Mouse (Mus musculus): ENCODE results near the gene Pdcd11.

The Pdcd11 gene

DNA sequence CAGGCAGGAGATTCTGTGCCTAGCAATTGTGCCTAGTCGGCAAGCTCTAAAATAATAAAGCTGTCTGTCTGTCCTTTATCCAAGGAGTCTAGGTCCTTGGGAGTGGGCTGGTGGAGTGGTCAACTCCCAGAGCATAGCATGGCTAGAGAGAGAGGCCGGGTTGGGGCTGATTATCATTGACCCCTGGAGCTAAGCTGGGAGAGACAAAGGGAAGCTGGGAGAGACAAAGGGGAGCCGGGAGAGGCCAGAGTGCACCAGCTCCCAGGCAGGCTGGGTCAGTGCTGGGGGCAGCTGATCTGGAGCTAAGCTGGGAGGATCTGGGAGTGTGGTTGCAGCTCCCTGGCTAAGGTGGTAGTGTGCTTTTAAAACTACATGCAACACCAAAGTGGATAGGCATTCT, 76.2 kb downstream of the Pdcd11 start:
- in situ Hi-C loops (cut with MboI, MseI) = loop anchor here (5.0 kb wide), 1 partner anchor 44 kb away; no protein-coding TSS in a partner anchor

DNA sequence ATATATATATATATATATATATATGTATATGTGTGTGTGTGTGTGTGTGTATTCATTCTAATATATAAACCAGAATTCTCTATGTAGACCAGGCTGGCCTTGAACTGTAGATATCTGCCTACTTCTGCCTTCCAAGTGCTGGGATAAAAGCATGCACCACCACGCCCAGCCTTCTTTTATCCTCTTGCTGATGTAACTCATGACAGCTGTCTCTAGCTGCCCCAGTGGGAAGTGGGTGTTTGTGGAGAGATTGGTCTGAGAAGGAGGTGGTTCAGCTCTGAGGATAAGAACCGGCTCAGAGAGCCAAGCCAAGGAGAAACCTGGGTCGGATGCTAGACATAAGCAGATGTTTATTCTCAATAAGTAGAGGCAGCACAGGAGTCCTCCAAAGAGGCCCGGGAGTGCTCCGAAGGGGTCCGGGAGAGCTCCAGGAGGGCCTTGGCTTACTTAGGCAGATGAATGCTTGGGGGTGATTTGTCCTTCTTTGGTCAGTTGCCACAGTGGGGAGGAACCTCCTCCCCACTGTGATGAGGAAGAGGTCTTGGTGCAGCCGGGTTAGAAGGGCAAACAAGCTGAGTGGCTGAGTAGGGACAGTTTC, 77.1 kb downstream of the Pdcd11 start:
- in situ Hi-C loops (cut with MboI, MseI) = loop anchor here (5.0 kb wide), 1 partner anchor 45 kb away; no protein-coding TSS in a partner anchor

DNA sequence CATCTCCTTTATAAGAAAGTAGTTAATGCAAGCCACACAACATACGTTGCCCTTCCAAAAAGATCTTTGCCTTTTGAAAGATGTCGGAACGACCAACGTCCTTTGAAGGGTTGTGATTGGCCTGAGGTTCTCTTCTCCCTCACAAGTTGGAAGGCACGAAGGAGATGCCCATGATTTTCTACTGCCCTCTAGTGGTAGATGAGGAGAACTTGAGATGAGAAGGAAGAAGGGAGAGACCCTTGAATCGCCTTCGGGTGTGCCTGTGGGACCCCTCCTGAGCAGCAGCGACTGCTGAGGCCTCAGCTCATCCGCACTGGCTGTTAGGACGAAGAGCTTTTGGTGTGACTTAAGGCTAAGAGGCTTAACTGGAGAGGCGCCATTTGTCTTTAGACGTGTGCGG, 77.7 kb downstream of the Pdcd11 start:
- in situ Hi-C loops (cut with MboI, MseI) = loop anchor here (5.0 kb wide), 1 partner anchor 46 kb away; no protein-coding TSS in a partner anchor

DNA sequence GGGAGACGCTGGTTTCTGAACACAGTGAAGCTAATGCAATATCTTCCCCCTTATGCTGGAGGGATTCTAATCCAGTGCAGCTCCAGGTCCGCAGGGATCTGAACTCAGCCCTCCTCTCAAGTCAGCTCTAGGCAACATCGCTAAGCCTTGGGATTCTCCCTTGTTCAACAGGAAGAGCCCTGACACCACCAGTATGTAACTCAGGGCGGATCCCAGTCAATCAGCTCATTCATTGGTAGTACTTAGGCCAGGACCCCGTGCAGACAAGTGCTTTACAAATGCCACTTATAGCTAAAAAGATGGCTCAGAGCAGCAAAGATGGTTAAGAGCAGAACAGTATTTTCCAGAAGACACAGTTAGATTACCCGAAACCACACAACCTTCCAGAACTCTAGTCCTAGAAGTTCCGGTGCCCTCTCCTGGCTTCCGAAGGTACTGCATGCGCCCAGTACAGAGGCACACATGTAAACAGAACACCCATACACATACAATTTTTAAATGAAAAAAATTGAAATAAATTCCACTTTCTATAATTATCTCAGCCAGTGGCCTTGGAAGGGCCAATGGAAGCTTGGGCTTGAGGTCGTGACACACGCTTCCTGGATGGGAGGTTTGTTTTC, 78.3 kb downstream of the Pdcd11 start:
- in situ Hi-C loops (cut with MboI, MseI) = loop anchor here (5.0 kb wide), 1 partner anchor 47 kb away; no protein-coding TSS in a partner anchor

DNA sequence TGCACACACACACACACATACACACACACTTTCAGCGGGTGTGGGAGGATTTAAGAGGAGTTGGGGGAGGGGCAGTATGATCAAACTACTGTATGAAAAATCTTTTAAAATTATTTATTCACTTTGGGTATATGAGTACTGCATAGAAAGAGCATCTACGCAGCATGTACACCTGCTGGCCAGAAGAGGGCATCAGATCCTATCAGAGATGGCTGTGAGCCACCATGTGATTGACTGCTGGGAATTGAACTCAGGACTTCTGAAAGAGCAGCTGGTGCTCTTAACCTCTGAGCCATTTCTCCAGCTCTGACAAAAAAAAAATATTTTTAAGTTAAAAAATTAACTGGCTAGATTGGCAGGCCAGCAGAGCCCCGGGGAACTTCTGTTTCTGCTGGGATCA, 83.9 kb downstream of the Pdcd11 start:
- in situ Hi-C loops (cut with MboI, MseI) = no loop called here

DNA sequence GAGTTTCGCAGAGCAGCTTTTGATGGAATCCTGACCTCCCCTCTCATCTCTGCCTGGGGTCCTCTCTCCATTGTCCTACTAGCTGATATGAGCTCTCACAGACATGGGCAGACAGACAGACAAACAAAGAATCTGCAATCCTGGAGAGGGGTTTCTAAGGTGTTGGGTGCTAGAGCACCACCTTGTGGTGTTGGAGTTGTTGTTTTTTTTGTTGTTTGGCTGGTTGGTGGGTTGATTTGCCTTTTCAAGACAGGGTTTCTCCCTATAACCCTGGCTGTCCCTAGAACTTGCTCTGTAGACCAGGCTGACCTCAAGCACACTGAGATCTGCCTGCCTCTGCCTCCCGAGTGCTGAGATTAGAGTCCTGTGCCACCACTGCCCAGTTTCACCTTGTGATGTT, 84.9 kb downstream of the Pdcd11 start:
- in situ Hi-C loops (cut with MboI, MseI) = no loop called here

DNA sequence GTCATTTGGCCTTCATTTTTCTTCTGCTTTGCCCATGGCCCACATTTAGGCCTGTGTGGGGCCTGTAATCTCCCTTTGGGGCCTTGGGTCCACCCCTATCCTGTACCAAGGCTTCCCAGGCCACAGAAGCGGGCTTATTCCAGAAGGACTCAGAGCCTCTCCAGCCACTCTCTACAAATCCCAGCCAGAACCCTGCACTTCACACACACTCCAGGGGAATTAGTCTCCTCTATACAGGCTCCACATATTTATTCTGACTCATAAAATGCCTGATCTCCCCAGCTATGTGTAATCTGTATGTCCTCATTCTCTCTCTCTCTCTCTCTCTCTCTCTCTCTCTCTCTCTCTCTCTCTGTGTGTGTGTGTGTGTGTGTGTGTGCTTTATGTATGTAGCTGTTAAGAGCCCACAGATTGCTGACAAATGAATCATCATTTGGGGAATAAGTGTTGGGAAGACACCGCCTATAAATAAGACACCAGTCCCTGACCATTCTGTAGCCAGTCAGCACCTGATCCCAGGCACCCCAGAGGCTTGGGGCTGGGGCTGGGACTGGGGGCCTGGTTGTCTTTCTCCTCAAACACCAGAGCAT, 86.4 kb downstream of the Pdcd11 start:
- in situ Hi-C loops (cut with MboI, MseI) = no loop called here

DNA sequence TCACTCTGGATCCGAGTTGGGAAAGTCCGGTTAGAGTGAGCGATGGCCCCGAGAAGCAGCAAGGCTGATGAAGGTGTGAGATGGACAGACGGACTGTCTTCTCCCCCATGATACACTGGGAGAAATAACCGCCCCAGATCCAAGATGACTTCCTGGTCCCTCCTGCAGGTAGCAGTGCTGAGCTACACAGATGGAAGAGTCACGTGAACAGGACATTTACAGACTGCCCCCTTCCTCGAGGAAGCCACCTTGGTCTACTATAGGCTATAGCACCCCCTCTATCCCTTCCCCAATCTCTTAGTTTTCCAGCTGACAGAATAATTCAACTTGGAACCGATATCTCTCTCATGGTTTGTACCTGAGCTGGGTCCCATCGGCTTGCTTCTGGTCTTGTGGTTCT, 87.4 kb downstream of the Pdcd11 start:
- in situ Hi-C loops (cut with MboI, MseI) = no loop called here

DNA sequence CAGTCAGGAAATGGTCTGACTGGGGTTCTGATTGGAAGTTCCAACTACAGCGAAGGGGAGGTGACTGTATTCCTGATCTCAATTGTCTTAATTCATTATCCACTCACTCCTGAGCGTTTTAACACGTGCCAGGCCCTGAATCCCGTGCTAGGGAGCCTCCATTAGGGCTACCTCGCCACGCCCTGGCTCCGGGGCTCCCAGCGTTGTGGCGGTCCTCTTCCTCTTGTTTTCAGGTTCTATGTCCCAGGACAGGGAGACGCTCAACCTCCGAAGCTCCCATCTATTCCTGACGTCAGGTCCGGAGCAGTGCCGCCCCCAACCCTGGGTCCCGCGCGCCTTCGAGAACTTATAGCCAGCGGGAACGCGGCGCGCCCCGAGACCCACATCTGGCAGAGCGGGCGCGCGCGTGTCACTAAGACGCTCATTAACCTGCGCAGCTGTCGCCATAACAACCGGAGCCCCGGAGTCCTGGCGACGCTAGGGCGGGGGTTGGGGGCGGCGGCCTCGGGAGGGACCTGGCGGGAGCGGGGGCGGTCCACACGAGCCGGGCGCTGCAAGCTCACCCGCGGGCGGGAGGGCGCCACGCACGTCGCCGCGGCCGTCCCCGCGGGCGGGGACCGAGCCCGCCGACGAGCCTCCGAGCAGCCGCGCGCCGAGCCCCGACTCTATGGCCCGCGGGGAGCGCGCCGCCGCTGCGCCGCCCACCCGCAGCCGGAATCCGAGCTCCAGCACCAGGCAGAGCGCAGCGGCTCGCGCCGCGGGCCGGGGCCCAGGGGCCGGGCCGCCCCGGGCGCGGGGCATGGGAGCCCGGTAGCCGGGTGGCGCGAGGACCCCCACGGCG, 88.1 kb downstream of the Pdcd11 start, which contains the start of gene Neurl1a:
TSS of gene Neurl1a (plus strand) at position 390 of the 841 bp plus-strand sequence.
- in situ Hi-C loops (cut with MboI, MseI) = no loop called here

DNA sequence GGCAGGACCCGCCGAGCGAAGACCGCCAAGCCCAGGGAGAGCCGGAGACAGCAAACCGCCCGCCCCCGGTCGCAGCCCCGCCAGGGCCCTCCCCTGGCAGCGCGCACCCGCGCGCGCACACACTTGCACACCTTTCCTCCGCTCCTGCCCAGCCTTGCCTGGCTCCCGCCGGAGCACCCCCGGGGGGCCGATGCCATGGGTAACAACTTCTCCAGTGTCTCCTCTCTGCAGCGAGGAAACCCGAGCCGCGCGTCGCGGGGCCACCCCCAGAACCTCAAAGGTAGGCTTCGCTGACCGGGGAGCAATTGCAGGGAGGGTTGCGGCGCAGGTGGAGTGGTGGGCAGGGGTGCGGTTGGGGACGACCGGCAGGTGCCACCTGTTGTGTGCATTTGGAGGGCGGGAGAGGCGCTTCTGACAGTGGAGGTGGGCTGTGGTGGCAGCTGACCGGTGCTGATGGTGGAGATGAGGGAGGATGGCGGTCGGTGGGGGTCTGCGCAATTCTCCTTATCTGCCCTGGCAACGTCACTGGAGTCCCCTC, 88.8 kb downstream of the Pdcd11 start:
- in situ Hi-C loops (cut with MboI, MseI) = no loop called here

DNA sequence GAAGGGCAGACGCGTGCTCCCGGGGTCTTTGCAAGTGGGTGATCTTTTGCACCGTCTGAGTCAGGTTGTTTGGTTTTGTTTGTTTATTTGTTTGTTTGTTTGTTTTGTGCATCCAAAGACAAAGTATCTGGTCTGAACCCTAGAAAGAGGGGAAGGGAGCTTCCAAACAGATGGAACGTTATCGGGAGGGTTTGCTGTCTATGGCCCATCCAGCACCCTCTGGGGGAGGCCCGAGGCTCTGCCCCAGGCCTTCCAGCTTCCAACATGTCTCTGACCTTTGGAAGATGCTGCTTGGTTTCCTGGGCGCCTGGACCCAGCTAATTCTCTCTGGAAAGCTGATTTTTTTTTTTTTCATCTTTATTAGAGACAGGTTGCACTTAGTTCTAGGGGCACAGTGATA, 89.4 kb downstream of the Pdcd11 start:
- in situ Hi-C loops (cut with MboI, MseI) = no loop called here
